ENCODE assay signal across 23 mouse cellular contexts in genomic region chr19:26564850-26565249, GRCm38 (mm10). TPM values are rescaled to one million over a fixed set of nuclear protein-coding genes. Genes with fewer than 3 reads are reported as not detected.
DNase-seq lines count a peak whose midpoint lies in the region; ATAC-seq and TF ChIP-seq lines count a peak whose summit lies in the region.
"Had no signal": no experiment of that assay in that cellular context is flagged by ENCODE, and none has a peak within 500 bp of the region (broad histone marks: within the 10 kb centered on the region; RNA-seq: fewer than 3 reads in every experiment).

No protein-coding gene starts in this region.

- no peak for TF ChIP-seq CTCF in lung, postnatal 0 days (IDR thresholded peaks at IDR 0.05)

- peak; percentile 56 for ATAC-seq in granulocyte monocyte progenitor cell, adult 5-6 weeks (replicated peaks; ENCODE audit: poor library complexity, severe bottlenecking)
- ATAC-seq in lung, postnatal 0 days: no peak
- ATAC-seq: activated CD4-positive, CD25-positive, alpha-beta regulatory T cell, adult 4 months; forebrain, embryonic 14.5 days; intestine, embryonic 15.5 days had no signal

- no peaks in the 10 kb centered on the region for H3K4me1 ChIP-seq in lung, postnatal 0 days (ENCODE audit: insufficient read depth, low read depth, low read length)
- H3K4me1 ChIP-seq: heart, embryonic 15.5 days; hindbrain, embryonic 10.5 days; intestine, embryonic 15.5 days had no signal

- no peaks in the 10 kb centered on the region for H3K9me3 ChIP-seq in lung, postnatal 0 days (ENCODE audit: low read length)
- H3K9me3 ChIP-seq: embryonic facial prominence, embryonic 15.5 days; forebrain, embryonic 10.5 days; heart, embryonic 15.5 days; hindbrain, embryonic 10.5 days; intestine, embryonic 15.5 days had no signal

- H3K27ac ChIP-seq in lung, postnatal 0 days (ENCODE audit: low read length): no peak overlapping the region
- H3K27ac ChIP-seq: embryonic facial prominence, embryonic 15.5 days; forebrain, embryonic 10.5 days; gastrocnemius, adult 2 months; heart, embryonic 15.5 days; hindbrain, embryonic 10.5 days; hindbrain, embryonic 14.5 days; intestine, embryonic 15.5 days had no signal

- TF ChIP-seq EP300 in lung, postnatal 0 days (IDR thresholded peaks at IDR 0.05): no peak

- H3K4me3 ChIP-seq in lung, postnatal 0 days (ENCODE audit: low read depth, low read length): no peak overlapping the region
- H3K4me3 ChIP-seq: embryonic facial prominence, embryonic 15.5 days; erythroblast, embryonic 14.5 days; forebrain, embryonic 10.5 days; gastrocnemius, adult 2 months; heart, embryonic 15.5 days; hindbrain, embryonic 10.5 days; intestine, embryonic 15.5 days had no signal

- H3K27me3 ChIP-seq in lung, postnatal 0 days (replicated peaks; ENCODE audit: insufficient read depth, low read length): no peaks in the 10 kb centered on the region
- H3K27me3 ChIP-seq: embryonic facial prominence, embryonic 15.5 days; heart, embryonic 15.5 days; intestine, embryonic 15.5 days had no signal

- 74% methylated on average over 2 of the region's 2 CpGs for WGBS in lung, postnatal 0 days

- no peak overlapping the region for H3K4me2 ChIP-seq in lung, postnatal 0 days (replicated peaks; ENCODE audit: low read depth, low read length)
- H3K4me2 ChIP-seq: embryonic facial prominence, embryonic 15.5 days; heart, embryonic 11.5 days; heart, embryonic 15.5 days; hindbrain, embryonic 14.5 days; intestine, embryonic 15.5 days had no signal

- no peak overlapping the region for H3K9ac ChIP-seq in lung, postnatal 0 days (replicated peaks; ENCODE audit: low read depth)
- H3K9ac ChIP-seq: embryonic facial prominence, embryonic 15.5 days; heart, embryonic 15.5 days; hindbrain, embryonic 14.5 days; intestine, embryonic 15.5 days had no signal

- H3K36me3 ChIP-seq in lung, postnatal 0 days (ENCODE audit: insufficient read depth, low read length): no peaks in the 10 kb centered on the region
- H3K36me3 ChIP-seq: embryonic facial prominence, embryonic 15.5 days; forebrain, embryonic 10.5 days; heart, embryonic 15.5 days; hindbrain, embryonic 10.5 days; intestine, embryonic 15.5 days had no signal

- DNase-seq in embryo, embryonic 10 days (ENCODE audit: low spot score): peak; percentile 26
- no peak for DNase-seq in embryo, embryonic 10.5 days (ENCODE audit: low spot score)
- DNase-seq in kidney, adult 9 months: peak; percentile 11
- no peak for DNase-seq in kidney, postnatal 14 days
- no peak for DNase-seq in lung, postnatal 0 days (ENCODE audit: low spot score)
- DNase-seq in ovary, postnatal 14 days (ENCODE audit: low spot score): no peak
- DNase-seq: adrenal gland, postnatal 14 days; cerebellum, adult 11-12 months; cerebellum, adult 9-11 months; gastrocnemius, adult 2 months; gastrocnemius, postnatal 25 days; heart, postnatal 14 days had no signal

RNA-seq across cellular contexts. Expression of gene Smarca2, which starts 40.0 kb away (rescaled TPM):
- total RNA-seq in granulocyte monocyte progenitor cell, adult 5-6 weeks (2014; fragmentation: Nextera tagmentation): 54.2 and 66.4 TPM in 2 replicates
- total RNA-seq in granulocyte monocyte progenitor cell, adult 5-6 weeks (2017): 51.4 and 56.8 TPM in 2 replicates
- 46.3 and 69.8 TPM in 2 replicates for polyA plus RNA-seq in lung, postnatal 0 days (2015; fragmentation: Nextera tagmentation; extraction: Ambion mirVana)

Comparison
In these comparisons a context has a peak if more than half of its experiments do, and no peak if none do; other contexts are left out.
1. DNase-seq: peak in embryo, embryonic 10 days (single experiment) and kidney, adult 9 months (single experiment); none in embryo, embryonic 10.5 days (single experiment), kidney, postnatal 14 days (single experiment), lung, postnatal 0 days (single experiment) and ovary, postnatal 14 days (single experiment).